ENCODE assay signal across 16 mouse cellular contexts in the genomic region with DNA sequence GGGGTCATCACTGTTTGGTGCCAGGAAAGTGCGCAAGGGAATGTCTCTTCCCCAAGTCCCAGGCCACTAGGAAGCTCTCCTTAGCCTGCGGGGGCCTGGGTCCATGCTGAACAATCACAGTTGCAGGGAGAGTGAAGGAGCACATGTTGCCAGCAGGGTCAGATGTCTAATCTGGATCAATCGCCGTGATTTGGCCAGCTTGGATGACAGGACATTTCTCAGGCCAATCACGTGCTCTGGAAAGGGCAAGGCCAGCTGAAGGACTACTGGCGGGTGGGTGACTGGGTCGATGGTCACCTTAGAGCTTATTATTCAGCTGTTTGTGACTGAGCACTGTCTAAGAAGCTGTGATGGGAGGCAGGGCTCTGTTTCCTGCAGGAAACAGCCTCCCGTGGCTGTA. TPM values are rescaled to one million over a fixed set of nuclear protein-coding genes. Genes with fewer than 3 reads are reported as not detected.
"Had no signal": no experiment of that assay in that cellular context is flagged by ENCODE, and none has a peak within 500 bp of the region (broad histone marks: within the 10 kb centered on the region; RNA-seq: fewer than 3 reads in every experiment).

No protein-coding gene starts in this region.

- H3K36me3 ChIP-seq: limb, embryonic 13.5 days; liver, embryonic 13.5 days; midbrain, embryonic 13.5 days; neural tube, embryonic 15.5 days had no signal

- DNase-seq: kidney, adult 11 months; kidney, adult 9 months; layer of hippocampus, adult 9-11 months; liver, embryonic 13.5 days; lung, adult 18-20 months; lung, postnatal 36 days; right cerebral cortex, postnatal 4 days; spleen, adult 18-20 months; thymus, adult 18-20 months; thymus, postnatal 14 days had no signal

- ATAC-seq: midbrain, embryonic 13.5 days had no signal

- H3K27ac ChIP-seq: kidney, postnatal 0 days; limb, embryonic 13.5 days; liver, embryonic 13.5 days; midbrain, embryonic 13.5 days; neural tube, embryonic 15.5 days had no signal

- H3K9ac ChIP-seq: limb, embryonic 13.5 days; liver, embryonic 13.5 days; midbrain, embryonic 13.5 days; neural tube, embryonic 15.5 days had no signal

- H3K4me1 ChIP-seq: limb, embryonic 13.5 days; liver, embryonic 13.5 days; midbrain, embryonic 13.5 days; neural tube, embryonic 15.5 days had no signal

- H3K4me2 ChIP-seq: limb, embryonic 13.5 days; liver, embryonic 13.5 days; midbrain, embryonic 13.5 days; neural tube, embryonic 15.5 days had no signal

- H3K9me3 ChIP-seq: limb, embryonic 13.5 days; liver, embryonic 13.5 days; midbrain, embryonic 13.5 days; neural tube, embryonic 15.5 days had no signal

- H3K27me3 ChIP-seq: liver, embryonic 13.5 days; midbrain, embryonic 13.5 days; neural tube, embryonic 15.5 days had no signal

- H3K4me3 ChIP-seq: limb, embryonic 13.5 days; liver, embryonic 13.5 days; midbrain, embryonic 13.5 days; neural tube, embryonic 15.5 days had no signal

RNA-seq across cellular contexts. Expression of gene Sec14l5, which starts 37.2 kb away (rescaled TPM):
- total RNA-seq: megakaryocyte progenitor cell, adult 5-6 weeks had no signal
- polyA plus RNA-seq: kidney, postnatal 0 days; large intestine, adult 2 months; liver, embryonic 13.5 days had no signal

RNA-seq across cellular contexts. Expression of gene AU021092, which starts 38.0 kb away (rescaled TPM):
- total RNA-seq: megakaryocyte progenitor cell, adult 5-6 weeks had no signal

RNA-seq across cellular contexts. Expression of gene Ppl, which starts 51.9 kb away (rescaled TPM):
- total RNA-seq: megakaryocyte progenitor cell, adult 5-6 weeks had no signal
